Mouse (Mus musculus): ENCODE data around the gene Myom1. TPM values are rescaled to one million over a fixed set of nuclear protein-coding genes. Genes with fewer than 3 reads are reported as not detected.
"Not testable (repeated sequence)": the region's sequence is repeated elsewhere in the genome, so short reads cannot be mapped to it uniquely, and the experiment has no call there.

Gene Myom1
- polyA plus RNA-seq (2012; rRNA removed), result 6.3 and 18.6 TPM in 2 replicates

DNA sequence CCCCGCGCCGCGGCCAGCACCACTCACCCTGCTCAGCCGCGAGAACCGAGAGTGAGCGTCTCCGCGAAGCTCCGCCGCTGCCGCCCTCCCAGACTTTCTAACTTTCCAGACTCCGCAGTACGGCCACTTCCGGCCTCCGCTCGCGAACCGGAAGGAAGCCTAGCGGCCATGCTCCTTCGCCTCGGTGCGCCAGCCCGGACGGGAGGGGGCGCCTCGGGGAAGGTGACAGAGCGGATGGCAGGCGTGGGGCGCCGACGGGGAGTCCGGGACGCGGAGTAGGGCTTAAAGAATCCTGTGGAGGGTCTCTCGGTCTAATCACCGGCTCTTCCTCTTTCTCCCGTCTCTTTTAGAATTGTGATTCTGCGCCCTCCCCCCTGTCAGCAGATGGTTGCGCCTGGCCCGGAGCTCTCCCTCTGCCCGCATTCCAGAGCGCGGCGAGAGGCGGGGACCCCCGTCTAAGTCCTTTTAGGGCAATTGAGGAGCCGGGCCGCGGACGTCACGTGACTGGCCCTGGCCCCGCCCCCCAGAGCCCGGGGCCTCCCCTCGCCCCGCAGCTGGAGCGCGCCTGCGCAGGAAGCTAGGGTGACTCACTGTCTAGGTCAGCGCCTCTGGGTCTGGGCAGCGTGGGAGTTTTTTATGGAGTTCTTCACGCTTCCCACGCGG, at the start of gene Myom1:
Gene Myom1, plus strand, starts transcription at position 553 of the 663 bp plus-strand sequence.
- under 1% methylated on average over 63 of the region's 65 CpGs for WGBS
- H3K4me1 ChIP-seq (ENCODE audit: control insufficient read depth, insufficient read depth, low read length), result peaks cover 28% of the 10 kb centered on the region
- H3K4me3 ChIP-seq (replicated peaks; ENCODE audit: extremely low read depth, low read depth, low read length), result peak within 1 kb of the TSS; percentile 98
- TF ChIP-seq POLR2A (IDR thresholded peaks at IDR 0.05; ENCODE audit: borderline replicate concordance, extremely low read depth, low read depth, low read length), result peak; percentile 97
- TF ChIP-seq CTCF (IDR thresholded peaks at IDR 0.05; ENCODE audit: insufficient read depth, low read length), result no peak
- DNase-seq, result peak; percentile 98

DNA sequence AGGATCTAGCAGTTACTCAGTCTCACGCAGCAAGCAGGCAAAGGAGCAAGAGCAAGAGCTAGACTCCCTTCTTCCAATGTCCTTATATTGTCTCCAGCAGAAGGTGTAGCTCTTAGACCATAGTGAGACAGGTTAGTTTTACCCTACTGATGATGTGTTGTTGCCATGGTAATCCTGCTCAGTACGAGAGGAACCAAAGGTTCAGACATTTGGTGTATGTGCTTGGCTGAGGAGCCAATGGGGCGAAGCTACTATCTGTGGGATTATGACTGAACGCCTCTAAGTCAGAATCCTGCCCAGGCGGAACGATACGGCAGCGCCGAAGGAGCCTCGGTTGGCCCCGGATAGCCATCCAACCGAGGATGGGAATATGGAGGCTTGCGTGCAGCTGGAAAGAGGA, 38.9 kb upstream of the Myom1 start:
- H3K4me3 ChIP-seq (replicated peaks; ENCODE audit: extremely low read depth, low read depth, low read length), result not testable (repeated sequence)
- peak; percentile 96 for DNase-seq
- 72% methylated on average over 13 of the region's 13 CpGs for WGBS

GRCm38 (mm10) chr17:70965281-70965680, 37.2 kb upstream of the Myom1 start:
- TF ChIP-seq CTCF (IDR thresholded peaks at IDR 0.05; ENCODE audit: insufficient read depth, low read length), result no peak
- no peak for TF ChIP-seq POLR2A (IDR thresholded peaks at IDR 0.05; ENCODE audit: borderline replicate concordance, extremely low read depth, low read depth, low read length)
- DNase-seq, result no peak

More for the DNA sequence above, 38.9 kb upstream of the Myom1 start:
- H3K4me1 ChIP-seq (ENCODE audit: control insufficient read depth, insufficient read depth, low read length), result not testable (repeated sequence)

GRCm38 (mm10) chr17:70966126-70966525, 36.3 kb upstream of the Myom1 start:
- DNase-seq, result no peak
- 80% methylated on average over 7 of the region's 7 CpGs for WGBS
- no peak for TF ChIP-seq CTCF (IDR thresholded peaks at IDR 0.05; ENCODE audit: insufficient read depth, low read length)
- TF ChIP-seq POLR2A (IDR thresholded peaks at IDR 0.05; ENCODE audit: borderline replicate concordance, extremely low read depth, low read depth, low read length), result no peak
- no peak overlapping the region for H3K4me3 ChIP-seq (replicated peaks; ENCODE audit: extremely low read depth, low read depth, low read length)
- peaks cover 3% of the 10 kb centered on the region; the same call in 1 of the 2 replicates for H3K4me1 ChIP-seq (ENCODE audit: control insufficient read depth, insufficient read depth, low read length)

More at GRCm38 (mm10) chr17:70965281-70965680, 37.2 kb upstream of the Myom1 start:
- H3K4me3 ChIP-seq (replicated peaks; ENCODE audit: extremely low read depth, low read depth, low read length), result no peak overlapping the region
- WGBS, result 72% methylated on average over 2 of the region's 2 CpGs
- peaks cover 3% of the 10 kb centered on the region; the same call in 1 of the 2 replicates for H3K4me1 ChIP-seq (ENCODE audit: control insufficient read depth, insufficient read depth, low read length)

- no peak for TF ChIP-seq CTCF (IDR thresholded peaks at IDR 0.05; ENCODE audit: insufficient read depth, low read length)
- TF ChIP-seq POLR2A (IDR thresholded peaks at IDR 0.05; ENCODE audit: borderline replicate concordance, extremely low read depth, low read depth, low read length), result no peak
- WGBS, result 35% methylated on average over 9 of the region's 9 CpGs
- H3K4me3 ChIP-seq (replicated peaks; ENCODE audit: extremely low read depth, low read depth, low read length), result no peak overlapping the region
- H3K4me1 ChIP-seq (ENCODE audit: control insufficient read depth, insufficient read depth, low read length), result peaks cover 3% of the 10 kb centered on the region; the same call in 1 of the 2 replicates
- DNase-seq, result no peak
Measured at GRCm38 (mm10) chr17:70967191-70967590, 35.2 kb upstream of the Myom1 start.

GRCm38 (mm10) chr17:70967646-70968045, 34.8 kb upstream of the Myom1 start:
- 39% methylated on average over 12 of the region's 12 CpGs for WGBS
- no peak for DNase-seq
- Histone ChIP-seq H3K4me3 (replicated peaks; ENCODE audit: extremely low read depth, low read depth, low read length) (no peak overlapping the region), H3K4me1 (ENCODE audit: control insufficient read depth, insufficient read depth, low read length) (peaks cover 3% of the 10 kb centered on the region; the same call in 1 of the 2 replicates)
- TF ChIP-seq CTCF (IDR thresholded peaks at IDR 0.05; ENCODE audit: insufficient read depth, low read length) (no peak), POLR2A (IDR thresholded peaks at IDR 0.05; ENCODE audit: borderline replicate concordance, extremely low read depth, low read depth, low read length) (no peak)

DNA sequence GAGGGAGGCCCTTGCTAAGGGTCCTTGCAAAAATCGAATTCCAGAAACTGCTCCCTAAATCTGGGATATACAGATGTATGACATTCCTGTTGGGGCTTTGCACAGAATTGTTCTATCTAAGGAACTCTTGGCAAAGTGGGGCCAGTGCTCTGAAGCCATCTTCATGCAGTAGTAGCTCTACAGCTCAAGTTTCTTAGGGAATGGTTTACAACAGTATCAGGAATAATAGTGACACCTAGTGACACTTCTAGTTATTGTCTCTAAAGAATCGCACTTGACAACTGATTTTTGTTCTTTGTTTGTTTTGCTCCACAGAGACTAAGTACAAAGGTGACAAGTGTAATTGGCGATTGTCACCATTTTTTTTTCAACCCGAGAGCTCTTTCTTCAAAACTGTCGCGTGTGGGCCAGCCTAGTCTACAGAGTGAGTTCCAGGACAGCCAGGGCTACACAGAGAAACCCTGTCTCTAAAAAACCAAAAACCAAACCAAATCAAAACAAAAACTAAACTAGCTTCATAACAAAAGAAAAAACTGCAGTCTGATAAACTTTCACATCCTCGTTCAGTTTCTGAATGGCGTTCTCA, 33.7 kb upstream of the Myom1 start:
- H3K4me3 ChIP-seq (replicated peaks; ENCODE audit: extremely low read depth, low read depth, low read length), result no peak overlapping the region
- WGBS, result 14% methylated on average over 8 of the region's 8 CpGs
- TF ChIP-seq POLR2A (IDR thresholded peaks at IDR 0.05; ENCODE audit: borderline replicate concordance, extremely low read depth, low read depth, low read length), result no peak
- peak; percentile 54; the same call in 1 of the 2 replicates for TF ChIP-seq CTCF (IDR thresholded peaks at IDR 0.05; ENCODE audit: insufficient read depth, low read length)
- peaks cover 3% of the 10 kb centered on the region; the same call in 1 of the 2 replicates for H3K4me1 ChIP-seq (ENCODE audit: control insufficient read depth, insufficient read depth, low read length)
- no peak for DNase-seq

GRCm38 (mm10) chr17:70971206-70971605, 31.2 kb upstream of the Myom1 start:
- 69% methylated on average over 11 of the region's 11 CpGs for WGBS
- no peak overlapping the region for H3K4me3 ChIP-seq (replicated peaks; ENCODE audit: extremely low read depth, low read depth, low read length)
- no peak for DNase-seq
- TF ChIP-seq CTCF (IDR thresholded peaks at IDR 0.05; ENCODE audit: insufficient read depth, low read length) (no peak), POLR2A (IDR thresholded peaks at IDR 0.05; ENCODE audit: borderline replicate concordance, extremely low read depth, low read depth, low read length) (no peak)
- peaks cover 3% of the 10 kb centered on the region; the same call in 1 of the 2 replicates for H3K4me1 ChIP-seq (ENCODE audit: control insufficient read depth, insufficient read depth, low read length)

- TF ChIP-seq CTCF (IDR thresholded peaks at IDR 0.05; ENCODE audit: insufficient read depth, low read length) (no peak), POLR2A (IDR thresholded peaks at IDR 0.05; ENCODE audit: borderline replicate concordance, extremely low read depth, low read depth, low read length) (no peak)
- no peak for DNase-seq
- H3K4me1 ChIP-seq (ENCODE audit: control insufficient read depth, insufficient read depth, low read length), result peaks cover 3% of the 10 kb centered on the region; the same call in 1 of the 2 replicates
- WGBS, result 67% methylated on average over 9 of the region's 9 CpGs
- H3K4me3 ChIP-seq (replicated peaks; ENCODE audit: extremely low read depth, low read depth, low read length), result no peak overlapping the region
Measured at GRCm38 (mm10) chr17:70973398-70973797, 29.0 kb upstream of the Myom1 start.

DNA sequence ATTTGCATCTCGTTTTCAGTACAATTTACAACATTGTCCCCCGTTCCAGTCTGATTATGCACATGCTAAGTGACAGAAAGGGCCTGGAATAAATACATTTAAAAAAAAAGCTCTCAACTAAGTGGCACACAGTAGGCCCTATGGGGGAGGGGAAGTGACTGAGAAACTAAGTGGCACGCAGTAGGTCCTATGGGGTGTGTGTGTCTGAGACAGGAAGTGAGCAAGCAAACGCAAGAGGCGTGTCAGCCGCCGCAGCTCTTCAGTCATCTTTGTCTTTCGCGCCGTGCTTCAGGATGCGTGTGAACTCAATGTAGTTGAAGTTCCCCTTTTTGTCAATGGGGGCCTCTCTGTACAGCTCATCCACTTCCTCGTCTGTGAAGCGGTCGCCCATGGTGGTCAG, 28.4 kb upstream of the Myom1 start:
- DNase-seq; H3K4me1 ChIP-seq (ENCODE audit: control insufficient read depth, insufficient read depth, low read length); H3K4me3 ChIP-seq (replicated peaks; ENCODE audit: extremely low read depth, low read depth, low read length): not testable (repeated sequence)
- 77% methylated on average over 14 of the region's 14 CpGs for WGBS
